Mouse (Mus musculus) ES-E14 (cell line): ENCODE results near the gene Gm28051.

Experiments used
- CHD2 ChIP-seq: IDR thresholded peaks from 2 replicates; pipeline ENCODE4 v1.6.1; 2014; ENCODE audit warnings: mild to moderate bottlenecking, low read depth, low read length, inconsistent platforms
- MAFK ChIP-seq: IDR thresholded peaks from 2 replicates; pipeline ENCODE4 v1.6.1; 2014; ENCODE audit warnings: mild to moderate bottlenecking, low read depth, low read length, inconsistent platforms; ENCODE audit not compliant: insufficient read depth

- TF ChIP-seq CHD2 (no peak), MAFK (no peak)
These were observed 50.6 kb downstream of the Gm28051 start for GRCm38 (mm10) chr12:102706833-102707463.
